Comparison of ENCODE assay signal across 8 mouse cellular contexts in the genomic region with DNA sequence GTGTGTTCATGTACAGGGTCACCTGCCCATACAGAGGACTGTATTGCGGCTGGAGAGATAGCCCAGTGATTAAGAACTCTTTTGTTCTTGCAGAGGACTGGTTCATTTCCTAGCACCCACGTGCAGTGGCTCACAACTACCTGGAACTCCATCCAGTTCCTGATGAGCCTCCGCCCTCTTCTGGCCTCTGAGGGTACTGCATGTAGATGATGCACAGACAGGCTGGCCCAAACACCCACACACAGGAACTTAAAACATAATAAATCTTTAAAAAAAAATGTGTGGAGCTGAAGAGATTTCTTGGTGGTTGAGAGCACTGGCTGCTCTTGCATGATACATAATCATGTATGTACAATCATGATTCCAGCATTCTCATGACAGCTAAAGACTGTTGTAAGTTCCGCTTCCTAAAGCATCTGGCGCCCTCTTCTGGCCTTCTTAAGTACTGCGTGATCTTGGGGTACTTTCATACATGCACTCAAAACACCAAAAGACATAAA. TPM values are rescaled to one million over a fixed set of nuclear protein-coding genes. Genes with fewer than 3 reads are reported as not detected.
A peak's percentile ranks its signal among the peaks of the same experiment; 100 is the strongest.
DNase-seq lines count a peak whose midpoint lies in the region; ATAC-seq and TF ChIP-seq lines count a peak whose summit lies in the region.

No protein-coding gene starts in this region.

- no peaks in the 10 kb centered on the region for H3K36me3 ChIP-seq in intestine, embryonic 14.5 days (ENCODE audit: control insufficient read depth, insufficient read depth, low read length)
- H3K36me3 ChIP-seq in midbrain, embryonic 10.5 days, result no peaks in the 10 kb centered on the region

- H3K27ac ChIP-seq in cortical plate, adult 2 months (ENCODE audit: insufficient read depth, low read length), result no peak overlapping the region
- H3K27ac ChIP-seq in intestine, embryonic 14.5 days (ENCODE audit: low read depth), result no peak overlapping the region
- H3K27ac ChIP-seq in midbrain, embryonic 10.5 days (replicated peaks), result 0 out of 2 replicates have a peak overlapping the region, but pooled peaks have one; percentile 19

- no peak overlapping the region for H3K9ac ChIP-seq in intestine, embryonic 14.5 days (ENCODE audit: low read length)

- TF ChIP-seq POLR2A in cortical plate, adult 2 months (IDR thresholded peaks at IDR 0.05; ENCODE audit: extremely low read depth, insufficient read depth, low read length), result no peak

- H3K9me3 ChIP-seq in intestine, embryonic 14.5 days (ENCODE audit: control insufficient read depth, low read length), result no peaks in the 10 kb centered on the region
- H3K9me3 ChIP-seq in midbrain, embryonic 10.5 days (replicated peaks), result no peaks in the 10 kb centered on the region

- H3K4me3 ChIP-seq in cortical plate, adult 2 months (ENCODE audit: insufficient read depth, low read length), result no peak overlapping the region
- no peak overlapping the region for H3K4me3 ChIP-seq in intestine, embryonic 14.5 days (ENCODE audit: low read depth, low read length)
- no peak overlapping the region for H3K4me3 ChIP-seq in midbrain, embryonic 10.5 days

- H3K4me2 ChIP-seq in intestine, embryonic 14.5 days (ENCODE audit: low read length), result no peak overlapping the region

- H3K27me3 ChIP-seq in intestine, embryonic 14.5 days (replicated peaks; ENCODE audit: control insufficient read depth, insufficient read depth, low read length), result no peaks in the 10 kb centered on the region
- no peaks in the 10 kb centered on the region for H3K27me3 ChIP-seq in midbrain, embryonic 10.5 days (ENCODE audit: low read depth, poor library complexity, severe bottlenecking)

- 11% methylated on average over 6 of the region's 6 CpGs for WGBS in intestine, embryonic 14.5 days
- WGBS in midbrain, embryonic 10.5 days, result 11% methylated on average over 6 of the region's 6 CpGs

- intact Hi-C loops in gastrocnemius, postnatal 14 days (cut with DNase I; ENCODE audit: low total_unique reads), result no loop called here
- intact Hi-C loops in left cerebral cortex, postnatal 14 days (cut with DNase I), result loop anchor here (1.0 kb wide), 2 partner anchors 79 to 83 kb away; no protein-coding TSS in a partner anchor

- peak; percentile 88 for DNase-seq in gastrocnemius, postnatal 14 days
- peak; percentile 98 for DNase-seq in intestine, embryonic 14.5 days (ENCODE audit: low spot score)
- peak; percentile 96 to 97 for DNase-seq in left cerebral cortex, postnatal 14 days (ENCODE audit: low spot score in 2 of 2)
- peak; percentile 86 for DNase-seq in midbrain, embryonic 10.5 days (ENCODE audit: low spot score)
- DNase-seq in right cerebral cortex, postnatal 36 days (ENCODE audit: low spot score in 2 of 2), result peak; percentile 85 to 88
- DNase-seq in urinary bladder, postnatal 4 days (ENCODE audit: low spot score in 2 of 2), result peak; percentile 77 to 94

- no peaks in the 10 kb centered on the region for H3K4me1 ChIP-seq in cortical plate, adult 2 months (ENCODE audit: control insufficient read depth, insufficient read depth, low read length)
- H3K4me1 ChIP-seq in intestine, embryonic 14.5 days (replicated peaks; ENCODE audit: control insufficient read depth, insufficient read depth, low read length), result no peaks in the 10 kb centered on the region
- H3K4me1 ChIP-seq in midbrain, embryonic 10.5 days, result no peaks in the 10 kb centered on the region

- TF ChIP-seq CTCF in cortical plate, adult 2 months (IDR thresholded peaks at IDR 0.05; ENCODE audit: extremely low read depth, insufficient read depth, low read length), result peak; percentile 87

- ATAC-seq in activated CD4-positive, CD25-positive, alpha-beta regulatory T cell, adult 4 months, result peak; percentile 81
- ATAC-seq in intestine, embryonic 14.5 days (replicated peaks; ENCODE audit: low FRiP score, low TSS enrichment, low read depth), result peak; percentile 67

RNA-seq across cellular contexts. Expression of a gene that starts 35.9 kb away (rescaled TPM):
- 1 to 10 TPM; 3.3 to 4.0 TPM for polyA plus RNA-seq in activated CD4-positive, CD25-positive, alpha-beta regulatory T cell, adult 4 months (2017; shearing (Covaris generic))
- polyA plus RNA-seq in cortical plate, adult 2 months (2012; rRNA removed), result 44.7 and 49.1 TPM in 2 replicates
- total RNA-seq in gastrocnemius, postnatal 14 days (2021), result 10 to 100 TPM; 18.1 to 47.8 TPM
- polyA plus RNA-seq in intestine, embryonic 14.5 days (2014; fragmentation: Nextera tagmentation; extraction: Ambion mirVana), result 17.8 and 18.2 TPM in 2 replicates
- 10 to 100 TPM; 52.1 to 55.4 TPM for total RNA-seq in left cerebral cortex, postnatal 14 days (2021)
- 29.2 and 35.7 TPM in 2 replicates for polyA plus RNA-seq in midbrain, embryonic 10.5 days (2016; fragmentation: Nextera tagmentation; extraction: Ambion mirVana)

RNA-seq across cellular contexts. Expression of a gene that starts 36.9 kb away (rescaled TPM):
- polyA plus RNA-seq in activated CD4-positive, CD25-positive, alpha-beta regulatory T cell, adult 4 months (2017; shearing (Covaris generic)), result 1 to 10 TPM; 5.2 TPM
- 3.2 and 3.4 TPM in 2 replicates for polyA plus RNA-seq in cortical plate, adult 2 months (2012; rRNA removed)
- total RNA-seq in gastrocnemius, postnatal 14 days (2021), result 1 to 10 TPM; 2.4 to 3.1 TPM
- 5.8 and 6.0 TPM in 2 replicates for polyA plus RNA-seq in intestine, embryonic 14.5 days (2014; fragmentation: Nextera tagmentation; extraction: Ambion mirVana)
- 1 to 10 TPM; 4.0 to 4.1 TPM for total RNA-seq in left cerebral cortex, postnatal 14 days (2021)
- polyA plus RNA-seq in midbrain, embryonic 10.5 days (2016; fragmentation: Nextera tagmentation; extraction: Ambion mirVana), result 5.9 and 6.4 TPM in 2 replicates

RNA-seq across cellular contexts. Expression of a gene that starts 48.0 kb away (rescaled TPM):
- polyA plus RNA-seq in activated CD4-positive, CD25-positive, alpha-beta regulatory T cell, adult 4 months (2017; shearing (Covaris generic)), result 10 to 100 TPM; 40.3 to 47.5 TPM
- 39.2 and 46.7 TPM in 2 replicates for polyA plus RNA-seq in cortical plate, adult 2 months (2012; rRNA removed)
- total RNA-seq in gastrocnemius, postnatal 14 days (2021), result 1 to 10 TPM; 3.5 to 4.2 TPM
- 10.3 and 11.4 TPM in 2 replicates for polyA plus RNA-seq in intestine, embryonic 14.5 days (2014; fragmentation: Nextera tagmentation; extraction: Ambion mirVana)
- 10 to 100 TPM; 35.2 to 44.4 TPM for total RNA-seq in left cerebral cortex, postnatal 14 days (2021)
- 6.8 and 7.9 TPM in 2 replicates for polyA plus RNA-seq in midbrain, embryonic 10.5 days (2016; fragmentation: Nextera tagmentation; extraction: Ambion mirVana)
